Mouse (Mus musculus): ENCODE data around the gene Pla2g4b. TPM values are rescaled to one million over a fixed set of nuclear protein-coding genes. Genes with fewer than 3 reads are reported as not detected.
A peak's percentile ranks its signal among the peaks of the same experiment; 100 is the strongest.

Gene Pla2g4b
- polyA plus RNA-seq (2015; fragmentation: Nextera tagmentation; extraction: Ambion mirVana) = 2.8 and 3.9 TPM in 2 replicates

- ATAC-seq (ENCODE audit: insufficient number of reproducible peaks, low FRiP score, low TSS enrichment, low read depth) = no peak
- whole genome bisulfite sequencing = 85% methylated on average over 12 of the region's 12 CpGs
- Histone ChIP-seq H3K4me1 (peaks cover 5% of the 10 kb centered on the region), H3K4me2 (no peak within 1 kb of the TSS), H3K4me3 (no peak within 1 kb of the TSS), H3K27me3 (no peaks in the 10 kb centered on the region), H3K36me3 (peaks cover 63% of the 10 kb centered on the region), H3K9ac (no peak within 1 kb of the TSS), H3K9me3 (no peaks in the 10 kb centered on the region), H3K27ac (no peak within 1 kb of the TSS)
Measured at GRCm38 (mm10) chr2:120032726-120033467, at the start of gene Pla2g4b. TSS of gene Pla2g4b (plus strand) at chr2:120033417.

- WGBS = 61% methylated on average over 8 of the region's 8 CpGs
- ATAC-seq (ENCODE audit: insufficient number of reproducible peaks, low FRiP score, low TSS enrichment, low read depth) = no peak
- Histone ChIP-seq H3K9me3 (no peaks in the 10 kb centered on the region), H3K4me2 (no peak overlapping the region), H3K36me3 (peaks cover 12% of the 10 kb centered on the region), H3K4me3 (no peak overlapping the region), H3K4me1 (no peaks in the 10 kb centered on the region), H3K27ac (no peak overlapping the region), H3K9ac (no peak overlapping the region), H3K27me3 (no peaks in the 10 kb centered on the region)
Measured at GRCm38 (mm10) chr2:119985871-119986270, 47.3 kb upstream of the Pla2g4b start.

- no peaks in the 10 kb centered on the region for H3K27me3 ChIP-seq
- no peak overlapping the region for H3K4me3 ChIP-seq
- no peak overlapping the region for H3K9ac ChIP-seq
- no peaks in the 10 kb centered on the region for H3K4me1 ChIP-seq
- peaks cover 12% of the 10 kb centered on the region for H3K36me3 ChIP-seq
- ATAC-seq (ENCODE audit: insufficient number of reproducible peaks, low FRiP score, low TSS enrichment, low read depth) = no peak
- WGBS = 79% methylated on average over 6 of the region's 6 CpGs
- no peaks in the 10 kb centered on the region for H3K9me3 ChIP-seq
- H3K27ac ChIP-seq = no peak overlapping the region
- H3K4me2 ChIP-seq = no peak overlapping the region
Measured at GRCm38 (mm10) chr2:119986369-119986768, 46.8 kb upstream of the Pla2g4b start.

GRCm38 (mm10) chr2:119987441-119987840, 45.8 kb upstream of the Pla2g4b start:
- no peaks in the 10 kb centered on the region for H3K4me1 ChIP-seq
- H3K27me3 ChIP-seq = no peaks in the 10 kb centered on the region
- ATAC-seq (ENCODE audit: insufficient number of reproducible peaks, low FRiP score, low TSS enrichment, low read depth) = no peak
- H3K27ac ChIP-seq = no peak overlapping the region
- 95% methylated on average over 2 of the region's 2 CpGs for WGBS
- H3K4me2 ChIP-seq = no peak overlapping the region
- H3K9ac ChIP-seq = no peak overlapping the region
- no peaks in the 10 kb centered on the region for H3K9me3 ChIP-seq
- H3K36me3 ChIP-seq = peaks cover under 1% of the 10 kb centered on the region; the same call in 1 of the 2 replicates
- H3K4me3 ChIP-seq = no peak overlapping the region

GRCm38 (mm10) chr2:119988952-119989351, 44.3 kb upstream of the Pla2g4b start:
- Histone ChIP-seq H3K4me3 (no peak overlapping the region), H3K4me1 (no peaks in the 10 kb centered on the region), H3K27ac (no peak overlapping the region), H3K9me3 (no peaks in the 10 kb centered on the region), H3K4me2 (no peak overlapping the region), H3K36me3 (no peaks in the 10 kb centered on the region), H3K9ac (no peak overlapping the region), H3K27me3 (no peaks in the 10 kb centered on the region)
- 86% methylated on average over 4 of the region's 4 CpGs for WGBS
- no peak for ATAC-seq (ENCODE audit: insufficient number of reproducible peaks, low FRiP score, low TSS enrichment, low read depth)

- Histone ChIP-seq H3K4me1 (peaks cover 12% of the 10 kb centered on the region), H3K27me3 (no peaks in the 10 kb centered on the region), H3K27ac (no peak overlapping the region), H3K36me3 (no peaks in the 10 kb centered on the region), H3K4me2 (no peak overlapping the region), H3K9me3 (no peaks in the 10 kb centered on the region), H3K4me3 (no peak overlapping the region), H3K9ac (no peak overlapping the region)
- WGBS = 82% methylated on average over 6 of the region's 6 CpGs
- ATAC-seq (ENCODE audit: insufficient number of reproducible peaks, low FRiP score, low TSS enrichment, low read depth) = no peak
Measured at GRCm38 (mm10) chr2:119990881-119991280, 42.3 kb upstream of the Pla2g4b start.

GRCm38 (mm10) chr2:119992349-119992748, 40.9 kb upstream of the Pla2g4b start:
- peaks cover 6% of the 10 kb centered on the region; the same call in 1 of the 2 replicates for H3K36me3 ChIP-seq
- no peak overlapping the region for H3K4me2 ChIP-seq
- H3K4me3 ChIP-seq = no peak overlapping the region
- H3K27me3 ChIP-seq = no peaks in the 10 kb centered on the region
- WGBS = 84% methylated on average over 2 of the region's 2 CpGs
- no peak overlapping the region for H3K27ac ChIP-seq
- no peak overlapping the region for H3K9ac ChIP-seq
- peaks cover 27% of the 10 kb centered on the region for H3K4me1 ChIP-seq
- H3K9me3 ChIP-seq = no peaks in the 10 kb centered on the region
- ATAC-seq (ENCODE audit: insufficient number of reproducible peaks, low FRiP score, low TSS enrichment, low read depth) = no peak

- no peak for ATAC-seq (ENCODE audit: insufficient number of reproducible peaks, low FRiP score, low TSS enrichment, low read depth)
Measured at GRCm38 (mm10) chr2:119993515-119993914, 39.7 kb upstream of the Pla2g4b start.

GRCm38 (mm10) chr2:119994839-119995238, 38.4 kb upstream of the Pla2g4b start:
- no peak overlapping the region for H3K9ac ChIP-seq

More at GRCm38 (mm10) chr2:119993515-119993914, 39.7 kb upstream of the Pla2g4b start:
- no peaks in the 10 kb centered on the region for H3K27me3 ChIP-seq
- H3K9me3 ChIP-seq = no peaks in the 10 kb centered on the region
- peaks cover 29% of the 10 kb centered on the region for H3K4me1 ChIP-seq
- no peak overlapping the region for H3K9ac ChIP-seq
- peaks cover 6% of the 10 kb centered on the region; the same call in 1 of the 2 replicates for H3K36me3 ChIP-seq
- WGBS = 39% methylated on average over 2 of the region's 2 CpGs
- no peak overlapping the region for H3K27ac ChIP-seq
- H3K4me3 ChIP-seq = no peak overlapping the region
- H3K4me2 ChIP-seq = no peak overlapping the region

GRCm38 (mm10) chr2:119995391-119996281, 37.6 kb upstream of the Pla2g4b start:
- WGBS = 15% methylated on average over 9 of the region's 9 CpGs
- peak overlapping the region; percentile 21; the same call in 1 of the 2 replicates for H3K4me2 ChIP-seq
- no peaks in the 10 kb centered on the region for H3K9me3 ChIP-seq
- H3K9ac ChIP-seq = no peak overlapping the region
- H3K4me3 ChIP-seq = no peak overlapping the region
- ATAC-seq (ENCODE audit: insufficient number of reproducible peaks, low FRiP score, low TSS enrichment, low read depth) = peak; percentile 70
- peaks cover 29% of the 10 kb centered on the region for H3K4me1 ChIP-seq
- H3K27ac ChIP-seq = peak overlapping the region; percentile 92
- no peaks in the 10 kb centered on the region for H3K27me3 ChIP-seq
- H3K36me3 ChIP-seq = peaks cover 19% of the 10 kb centered on the region

More at GRCm38 (mm10) chr2:119994839-119995238, 38.4 kb upstream of the Pla2g4b start:
- Histone ChIP-seq H3K4me3 (no peak overlapping the region), H3K36me3 (peaks cover 17% of the 10 kb centered on the region), H3K9me3 (no peaks in the 10 kb centered on the region), H3K27me3 (no peaks in the 10 kb centered on the region), H3K27ac (peak overlapping the region; percentile 92), H3K4me2 (no peak overlapping the region), H3K4me1 (peaks cover 29% of the 10 kb centered on the region)
- WGBS = 83% methylated on average over 6 of the region's 6 CpGs
- ATAC-seq (ENCODE audit: insufficient number of reproducible peaks, low FRiP score, low TSS enrichment, low read depth) = no peak

- Histone ChIP-seq H3K4me2 (no peak overlapping the region), H3K27ac (peak overlapping the region; percentile 92; the same call in 1 of the 2 replicates), H3K4me3 (no peak overlapping the region), H3K9ac (no peak overlapping the region), H3K36me3 (peaks cover 21% of the 10 kb centered on the region), H3K9me3 (no peaks in the 10 kb centered on the region), H3K27me3 (no peaks in the 10 kb centered on the region), H3K4me1 (peaks cover 29% of the 10 kb centered on the region)
- WGBS = 89% methylated on average over 4 of the region's 4 CpGs
- no peak for ATAC-seq (ENCODE audit: insufficient number of reproducible peaks, low FRiP score, low TSS enrichment, low read depth)
Measured at GRCm38 (mm10) chr2:119997354-119997753, 35.9 kb upstream of the Pla2g4b start.

GRCm38 (mm10) chr2:119999731-120000130, 33.5 kb upstream of the Pla2g4b start:
- Histone ChIP-seq H3K4me2 (no peak overlapping the region), H3K27ac (no peak overlapping the region), H3K9ac (no peak overlapping the region), H3K4me3 (no peak overlapping the region), H3K27me3 (no peaks in the 10 kb centered on the region), H3K9me3 (no peaks in the 10 kb centered on the region), H3K36me3 (peaks cover 30% of the 10 kb centered on the region), H3K4me1 (peaks cover 27% of the 10 kb centered on the region)
- ATAC-seq (ENCODE audit: insufficient number of reproducible peaks, low FRiP score, low TSS enrichment, low read depth) = no peak
- WGBS = 91% methylated on average over 2 of the region's 2 CpGs
